Mouse (Mus musculus): Measurements from ENCODE around the gene Acvr2b. TPM values are rescaled to one million over a fixed set of nuclear protein-coding genes. Genes with fewer than 3 reads are reported as not detected.

The Acvr2b gene
- polyA plus RNA-seq, 1 experiment from 2014 or later: 20.9 TPM

GRCm38 (mm10) chr9:119445737-119446136 is 43.8 kb downstream of the Acvr2b start:
- Histone ChIP-seq H3K27me3 (replicated peaks) (no peaks in the 10 kb centered on the region), H3K4me3 (replicated peaks) (peak overlapping the region; percentile 93), H3K4me2 (replicated peaks) (peak overlapping the region; percentile 83), H3K9me3 (no peaks in the 10 kb centered on the region), H3K36me3 (peaks cover 17% of the 10 kb centered on the region), H3K9ac (peak overlapping the region; percentile 90), H3K4me1 (replicated peaks) (peaks cover 10% of the 10 kb centered on the region), H3K27ac (0 out of 2 replicates have a peak overlapping the region, but pooled peaks have one; percentile 6)
- ATAC-seq: peak; percentile 40; the same call in 1 of the 2 replicates
- WGBS: 25% methylated on average over 6 of the region's 6 CpGs

GRCm38 (mm10) chr9:119455967-119456366 is 54.0 kb downstream of the Acvr2b start:
- Histone ChIP-seq H3K9me3 (no peaks in the 10 kb centered on the region), H3K27me3 (replicated peaks) (no peaks in the 10 kb centered on the region), H3K4me2 (replicated peaks) (no peak overlapping the region), H3K36me3 (0 out of 2 replicates have a peak, but pooled peaks cover 6% of the 10 kb centered on the region), H3K4me3 (replicated peaks) (no peak overlapping the region), H3K27ac (no peak overlapping the region), H3K4me1 (replicated peaks) (no peaks in the 10 kb centered on the region), H3K9ac (no peak overlapping the region)
- WGBS: 86% methylated on average over 14 of the region's 14 CpGs
- ATAC-seq: no peak

GRCm38 (mm10) chr9:119457122-119457521 is 55.2 kb downstream of the Acvr2b start:
- 84% methylated on average over 14 of the region's 14 CpGs for WGBS
- Histone ChIP-seq H3K36me3 (peaks cover 8% of the 10 kb centered on the region; the same call in 1 of the 2 replicates), H3K27me3 (replicated peaks) (no peaks in the 10 kb centered on the region), H3K9me3 (no peaks in the 10 kb centered on the region), H3K9ac (no peak overlapping the region), H3K4me3 (replicated peaks) (no peak overlapping the region), H3K4me1 (replicated peaks) (no peaks in the 10 kb centered on the region), H3K4me2 (replicated peaks) (no peak overlapping the region), H3K27ac (no peak overlapping the region)
- ATAC-seq: no peak

- H3K9ac ChIP-seq: no peak overlapping the region
- 44% methylated on average over 8 of the region's 8 CpGs for WGBS
- no peak overlapping the region for H3K4me3 ChIP-seq (replicated peaks)
- no peaks in the 10 kb centered on the region for H3K27me3 ChIP-seq (replicated peaks)
- H3K36me3 ChIP-seq: peaks cover 31% of the 10 kb centered on the region
- H3K4me2 ChIP-seq (replicated peaks): no peak overlapping the region
- no peaks in the 10 kb centered on the region for H3K9me3 ChIP-seq
- no peaks in the 10 kb centered on the region for H3K4me1 ChIP-seq (replicated peaks)
- peak; percentile 43; the same call in 1 of the 2 replicates for ATAC-seq
- no peak overlapping the region for H3K27ac ChIP-seq
Observed at GRCm38 (mm10) chr9:119460410-119460809, 58.5 kb downstream of the Acvr2b start.

GRCm38 (mm10) chr9:119465056-119465455 is 63.1 kb downstream of the Acvr2b start:
- Histone ChIP-seq H3K4me3 (replicated peaks) (no peak overlapping the region), H3K9ac (no peak overlapping the region), H3K9me3 (no peaks in the 10 kb centered on the region), H3K4me1 (replicated peaks) (no peaks in the 10 kb centered on the region), H3K4me2 (replicated peaks) (no peak overlapping the region), H3K36me3 (peaks cover 30% of the 10 kb centered on the region), H3K27ac (no peak overlapping the region), H3K27me3 (replicated peaks) (no peaks in the 10 kb centered on the region)
- no peak for ATAC-seq
- WGBS: 88% methylated on average over 6 of the region's 6 CpGs

GRCm38 (mm10) chr9:119465595-119465994 is 63.7 kb downstream of the Acvr2b start:
- H3K9ac ChIP-seq: no peak overlapping the region
- H3K27ac ChIP-seq: no peak overlapping the region
- H3K4me2 ChIP-seq (replicated peaks): no peak overlapping the region
- H3K27me3 ChIP-seq (replicated peaks): no peaks in the 10 kb centered on the region
- H3K4me1 ChIP-seq (replicated peaks): no peaks in the 10 kb centered on the region
- H3K36me3 ChIP-seq: peaks cover 30% of the 10 kb centered on the region
- no peaks in the 10 kb centered on the region for H3K9me3 ChIP-seq
- ATAC-seq: no peak
- 68% methylated on average over 7 of the region's 7 CpGs for WGBS
- no peak overlapping the region for H3K4me3 ChIP-seq (replicated peaks)

- no peaks in the 10 kb centered on the region for H3K9me3 ChIP-seq
- no peaks in the 10 kb centered on the region for H3K27me3 ChIP-seq (replicated peaks)
- H3K36me3 ChIP-seq: 0 out of 2 replicates have a peak, but pooled peaks cover 5% of the 10 kb centered on the region
- ATAC-seq: no peak
- H3K4me3 ChIP-seq (replicated peaks): no peak overlapping the region
- H3K9ac ChIP-seq: no peak overlapping the region
- no peak overlapping the region for H3K27ac ChIP-seq
- 72% methylated on average over 8 of the region's 8 CpGs for WGBS
- no peak overlapping the region for H3K4me2 ChIP-seq (replicated peaks)
- H3K4me1 ChIP-seq (replicated peaks): no peaks in the 10 kb centered on the region
Observed at GRCm38 (mm10) chr9:119469691-119470353, 67.9 kb downstream of the Acvr2b start.

- Histone ChIP-seq H3K27ac (no peak overlapping the region), H3K4me2 (replicated peaks) (no peak overlapping the region), H3K36me3 (0 out of 2 replicates have a peak, but pooled peaks cover 3% of the 10 kb centered on the region), H3K9ac (no peak overlapping the region), H3K4me1 (replicated peaks) (no peaks in the 10 kb centered on the region), H3K4me3 (replicated peaks) (no peak overlapping the region), H3K27me3 (replicated peaks) (no peaks in the 10 kb centered on the region), H3K9me3 (no peaks in the 10 kb centered on the region)
- ATAC-seq: no peak
- WGBS: 62% methylated on average over 11 of the region's 11 CpGs
Observed at GRCm38 (mm10) chr9:119472412-119472918, 70.5 kb downstream of the Acvr2b start.

- no peak overlapping the region for H3K27ac ChIP-seq
- H3K4me3 ChIP-seq (replicated peaks): no peak overlapping the region
- no peaks in the 10 kb centered on the region for H3K4me1 ChIP-seq (replicated peaks)
- H3K4me2 ChIP-seq (replicated peaks): no peak overlapping the region
- no peaks in the 10 kb centered on the region for H3K36me3 ChIP-seq
- H3K27me3 ChIP-seq (replicated peaks): no peaks in the 10 kb centered on the region
- no peak for ATAC-seq
- no peaks in the 10 kb centered on the region for H3K9me3 ChIP-seq
- no peak overlapping the region for H3K9ac ChIP-seq
- 91% methylated on average over 1 of the region's 1 CpGs for WGBS
Observed at GRCm38 (mm10) chr9:119473011-119473410, 71.1 kb downstream of the Acvr2b start.

GRCm38 (mm10) chr9:119473608-119474164 is 71.8 kb downstream of the Acvr2b start:
- ATAC-seq: no peak
- no peaks in the 10 kb centered on the region for H3K9me3 ChIP-seq
- no peak overlapping the region for H3K4me2 ChIP-seq (replicated peaks)
- H3K9ac ChIP-seq: no peak overlapping the region
- no peaks in the 10 kb centered on the region for H3K4me1 ChIP-seq (replicated peaks)
- no peaks in the 10 kb centered on the region for H3K27me3 ChIP-seq (replicated peaks)
- no peak overlapping the region for H3K4me3 ChIP-seq (replicated peaks)
- WGBS: 81% methylated on average over 9 of the region's 9 CpGs
- H3K36me3 ChIP-seq: no peaks in the 10 kb centered on the region
- no peak overlapping the region for H3K27ac ChIP-seq

GRCm38 (mm10) chr9:119474717-119475611 is 73.0 kb downstream of the Acvr2b start:
- Histone ChIP-seq H3K9me3 (no peaks in the 10 kb centered on the region), H3K27ac (no peak overlapping the region), H3K4me1 (replicated peaks) (no peaks in the 10 kb centered on the region), H3K9ac (no peak overlapping the region), H3K4me3 (replicated peaks) (no peak overlapping the region), H3K4me2 (replicated peaks) (no peak overlapping the region), H3K36me3 (no peaks in the 10 kb centered on the region), H3K27me3 (replicated peaks) (no peaks in the 10 kb centered on the region)
- no peak for ATAC-seq
- 57% methylated on average over 15 of the region's 15 CpGs for WGBS

GRCm38 (mm10) chr9:119477754-119478153 is 75.8 kb downstream of the Acvr2b start:
- no peaks in the 10 kb centered on the region for H3K36me3 ChIP-seq
- no peak for ATAC-seq
- 20% methylated on average over 6 of the region's 6 CpGs for WGBS
- no peaks in the 10 kb centered on the region for H3K9me3 ChIP-seq
- no peak overlapping the region for H3K27ac ChIP-seq
- H3K4me2 ChIP-seq (replicated peaks): no peak overlapping the region
- no peaks in the 10 kb centered on the region for H3K27me3 ChIP-seq (replicated peaks)
- H3K4me1 ChIP-seq (replicated peaks): no peaks in the 10 kb centered on the region
- no peak overlapping the region for H3K4me3 ChIP-seq (replicated peaks)
- H3K9ac ChIP-seq: no peak overlapping the region
